Mouse (Mus musculus): ENCODE data around the gene Ate1.

DNA sequence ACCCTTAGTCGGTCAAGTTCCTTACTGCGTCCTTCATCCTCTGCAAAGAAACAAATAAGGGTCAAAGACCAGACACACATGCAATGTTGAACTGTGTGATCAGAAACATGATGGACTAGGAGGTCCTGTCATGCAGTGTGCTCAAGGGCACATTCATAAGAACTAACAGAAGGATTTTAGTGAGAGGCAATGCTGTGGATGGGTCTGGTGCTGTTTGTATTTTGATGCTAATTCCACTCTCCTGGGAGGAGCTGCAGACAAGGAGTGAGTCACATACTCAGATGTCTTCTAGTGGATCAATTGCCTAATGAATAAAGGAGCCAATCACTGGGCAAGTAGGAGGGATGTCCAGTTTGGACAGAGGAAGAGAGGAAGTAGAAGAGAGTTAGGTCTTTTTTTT, 125.5 kb downstream of the Ate1 start:
- TF ChIP-seq CTCF (IDR thresholded peaks at IDR 0.05; ENCODE audit: low read depth) (no peak), EP300 (IDR thresholded peaks at IDR 0.05; ENCODE audit: low read depth) (no peak)
